Mouse (Mus musculus) kidney, adult 2 months (tissue): Measurements from ENCODE around the gene Cd82. TPM values are rescaled to one million over a fixed set of nuclear protein-coding genes. Genes with fewer than 3 reads are reported as not detected.

Source experiments
- DNase-seq: peaks from one replicate; pipeline ENCODE4 v3.0.0; 2021
- H3K27ac ChIP-seq: fragments of 200-500 bp; 2 replicates; pipeline ENCODE4 v1.5.1; 2012; ENCODE audit warnings: low read depth, low read length, control low read depth, inconsistent platforms; ENCODE audit not compliant: insufficient read depth
- H3K27me3 ChIP-seq: fragments of 200-500 bp; replicated peaks from 2 replicates; pipeline ENCODE4 v1.6.1; 2012; ENCODE audit warnings: mild to moderate bottlenecking, moderate library complexity, low read length, inconsistent platforms; ENCODE audit not compliant: control insufficient read depth, insufficient read depth
- H3K36me3 ChIP-seq: fragments of 200-500 bp; 2 replicates; pipeline ENCODE4 v1.6.1; 2012; ENCODE audit warnings: mild to moderate bottlenecking, moderate library complexity, low read length, inconsistent platforms; ENCODE audit not compliant: control insufficient read depth, insufficient read depth
- H3K4me1 ChIP-seq: fragments of 200-500 bp; 2 replicates; pipeline ENCODE4 v1.6.1; 2011; ENCODE audit warnings: low read length; ENCODE audit not compliant: control insufficient read depth, insufficient read depth
- H3K4me3 ChIP-seq: fragments of 200-500 bp; 2 replicates; pipeline ENCODE4 v1.5.1; 2011; ENCODE audit warnings: mild to moderate bottlenecking, low read depth, low read length, control low read depth; ENCODE audit not compliant: insufficient read depth
- CTCF ChIP-seq: fragments of 200-500 bp; conservative IDR thresholded peaks from 2 replicates; pipeline ENCODE4 v1.5.1; 2011; ENCODE audit warnings: low read depth, mild to moderate bottlenecking, control low read depth, low read length, moderate library complexity, mixed read lengths; ENCODE audit not compliant: insufficient read depth, insufficient read length
- POLR2A ChIP-seq: fragments of 200-500 bp; IDR thresholded peaks from one replicate; pipeline ENCODE4 v1.6.1; 2011; ENCODE audit warnings: low read depth, low read length, control low read depth
- WGBS: fragments of 180-500 bp; shearing (Covaris S2); methylation state at CpG from one replicate; pipeline ENCODE4 v1.1.7; 2018; 5-methylcytosine and 5-hydroxymethylcytosine counted together
- polyA plus RNA-seq: library from polyadenylated mRNA; depleted of rRNA; stranded (reverse); fragments of >200 nt; gene quantifications from 2 replicates; pipeline ENCODE4 v1.2.3, GENCODE M21; 2012

Gene Cd82
- polyA plus RNA-seq, 1 experiment = 200 TPM

- no peak for TF ChIP-seq POLR2A
- TF ChIP-seq CTCF = no peak
- DNase-seq = no peak
- Histone ChIP-seq H3K4me3 (no peak overlapping the region), H3K27me3 (no peaks in the 10 kb centered on the region), H3K4me1 (no peaks in the 10 kb centered on the region), H3K27ac (no peak overlapping the region), H3K36me3 (no peaks in the 10 kb centered on the region)
- WGBS = 91% methylated on average over 9 of the region's 9 CpGs
Measured at GRCm38 (mm10) chr2:93424307-93424984, 38.5 kb downstream of the Cd82 start.

- Histone ChIP-seq H3K27ac (no peak overlapping the region), H3K36me3 (no peaks in the 10 kb centered on the region), H3K27me3 (no peaks in the 10 kb centered on the region), H3K4me1 (no peaks in the 10 kb centered on the region), H3K4me3 (no peak overlapping the region)
- 34% methylated on average over 7 of the region's 7 CpGs for WGBS
- DNase-seq = peak; percentile 81
- no peak for TF ChIP-seq POLR2A
- peak; percentile 90 for TF ChIP-seq CTCF
Measured at GRCm38 (mm10) chr2:93421320-93421719, 41.6 kb downstream of the Cd82 start.

GRCm38 (mm10) chr2:93419971-93420370 is 43.0 kb downstream of the Cd82 start:
- no peak for DNase-seq
- no peak for TF ChIP-seq CTCF
- no peak for TF ChIP-seq POLR2A
- Histone ChIP-seq H3K36me3 (no peaks in the 10 kb centered on the region), H3K4me3 (no peak overlapping the region), H3K27me3 (no peaks in the 10 kb centered on the region), H3K4me1 (no peaks in the 10 kb centered on the region), H3K27ac (no peak overlapping the region)
- 86% methylated on average over 12 of the region's 12 CpGs for WGBS

GRCm38 (mm10) chr2:93418396-93418795 is 44.5 kb downstream of the Cd82 start:
- 23% methylated on average over 8 of the region's 8 CpGs for WGBS
- no peak overlapping the region for H3K27ac ChIP-seq
- H3K4me3 ChIP-seq = no peak overlapping the region
- DNase-seq = peak; percentile 80
- H3K36me3 ChIP-seq = no peaks in the 10 kb centered on the region
- no peaks in the 10 kb centered on the region for H3K27me3 ChIP-seq
- H3K4me1 ChIP-seq = no peaks in the 10 kb centered on the region
- TF ChIP-seq CTCF (peak; percentile 91), POLR2A (no peak)

- TF ChIP-seq POLR2A = no peak
- no peak for TF ChIP-seq CTCF
- H3K27ac ChIP-seq = no peak overlapping the region
- DNase-seq = no peak
Measured at GRCm38 (mm10) chr2:93416874-93417709, 45.8 kb downstream of the Cd82 start.

GRCm38 (mm10) chr2:93415281-93415680 is 47.7 kb downstream of the Cd82 start:
- Histone ChIP-seq H3K27me3 (no peaks in the 10 kb centered on the region), H3K4me3 (no peak overlapping the region), H3K27ac (no peak overlapping the region), H3K36me3 (no peaks in the 10 kb centered on the region), H3K4me1 (no peaks in the 10 kb centered on the region)
- peak; percentile 47 for DNase-seq
- TF ChIP-seq POLR2A (no peak), CTCF (peak; percentile 74)
- 57% methylated on average over 5 of the region's 5 CpGs for WGBS

More at GRCm38 (mm10) chr2:93416874-93417709, 45.8 kb downstream of the Cd82 start:
- no peaks in the 10 kb centered on the region for H3K27me3 ChIP-seq
- WGBS = 71% methylated on average over 12 of the region's 12 CpGs
- no peaks in the 10 kb centered on the region for H3K4me1 ChIP-seq
- no peak overlapping the region for H3K4me3 ChIP-seq
- no peaks in the 10 kb centered on the region for H3K36me3 ChIP-seq

GRCm38 (mm10) chr2:93414163-93414562 is 48.8 kb downstream of the Cd82 start:
- no peak for DNase-seq
- Histone ChIP-seq H3K4me1 (no peaks in the 10 kb centered on the region), H3K36me3 (no peaks in the 10 kb centered on the region), H3K4me3 (no peak overlapping the region), H3K27ac (no peak overlapping the region), H3K27me3 (no peaks in the 10 kb centered on the region)
- WGBS = 72% methylated on average over 9 of the region's 9 CpGs
- TF ChIP-seq CTCF = no peak
- no peak for TF ChIP-seq POLR2A
